Mouse (Mus musculus) lung, postnatal 0 days (tissue): ENCODE results near the gene Aldh4a1. TPM values are rescaled to one million over a fixed set of nuclear protein-coding genes. Genes with fewer than 3 reads are reported as not detected.

ENCODE experiments used
- ATAC-seq: fragments of 200-750 bp; cut with Nextera tagmentation; 2 replicates; pipeline ENCODE4 v1.8.0; 2017; ENCODE audit warnings: moderate library complexity
- DNase-seq: peaks from one replicate; pipeline ENCODE4 v3.0.0-alpha.2; 2016; ENCODE audit warnings: low spot score
- H3K27ac ChIP-seq: fragments of 300-500 bp; sonication (generic); 2 replicates; pipeline ENCODE4 v1.5.1; 2014; ENCODE audit warnings: antibody characterized with exemption, mild to moderate bottlenecking, low read length, mixed read lengths
- H3K27me3 ChIP-seq: fragments of 300-500 bp; sonication (generic); replicated peaks from 2 replicates; pipeline ENCODE4 v1.6.1; 2014; ENCODE audit warnings: low read length, mixed read lengths; ENCODE audit not compliant: insufficient read depth
- H3K36me3 ChIP-seq: fragments of 300-500 bp; sonication (generic); 2 replicates; pipeline ENCODE4 v1.6.1; 2014; ENCODE audit warnings: low read length, mixed read lengths; ENCODE audit not compliant: insufficient read depth
- H3K4me1 ChIP-seq: fragments of 300-500 bp; sonication (generic); 2 replicates; pipeline ENCODE4 v1.6.1; 2014; ENCODE audit warnings: antibody characterized with exemption, low read depth, low read length, mixed read lengths; ENCODE audit not compliant: insufficient read depth
- H3K4me2 ChIP-seq: fragments of 300-500 bp; sonication (generic); replicated peaks from 2 replicates; pipeline ENCODE4 v1.6.1; 2014; ENCODE audit warnings: low read depth, mild to moderate bottlenecking, low read length, moderate library complexity, mixed read lengths
- H3K4me3 ChIP-seq: fragments of 300-500 bp; sonication (generic); 2 replicates; pipeline ENCODE4 v1.5.1; 2014; ENCODE audit warnings: low read depth, low read length
- H3K9ac ChIP-seq: fragments of 300-500 bp; sonication (generic); replicated peaks from 2 replicates; pipeline ENCODE4 v1.6.1; 2014; ENCODE audit warnings: low read depth, mild to moderate bottlenecking
- H3K9me3 ChIP-seq: fragments of 300-500 bp; sonication (generic); 2 replicates; pipeline ENCODE4 v1.6.1; 2016; ENCODE audit warnings: low read length, mixed read lengths
- CTCF ChIP-seq: IDR thresholded peaks from 2 replicates; pipeline ENCODE4 v1.5.1; 2016; ENCODE audit warnings: antibody characterized with exemption, mild to moderate bottlenecking
- EP300 ChIP-seq: IDR thresholded peaks from 2 replicates; pipeline ENCODE4 v1.6.1; 2016; ENCODE audit warnings: antibody characterized with exemption, mild to moderate bottlenecking, control low read depth
- WGBS: fragments of 180-500 bp; shearing (Covaris S2); extraction: QIAGEN DNeasy Blood & Tissue Kit; methylation state at CpG from one replicate; pipeline ENCODE4 v1.1.7; 2014; 5-methylcytosine and 5-hydroxymethylcytosine counted together
- polyA plus RNA-seq: library from polyadenylated mRNA; unstranded; fragments of >200 nt; fragmentation: Nextera tagmentation; extraction: Ambion mirVana; gene quantifications from 2 replicates; pipeline ENCODE4 v1.2.1, GENCODE M21; 2015

Aldh4a1 gene
- polyA plus RNA-seq, 1 experiment from 2014 or later, result 13.4 TPM

- H3K4me2 ChIP-seq, result peak overlapping the region; percentile 75
- no peak overlapping the region for H3K9ac ChIP-seq
- no peak for DNase-seq
- 0 out of 2 replicates have a peak overlapping the region, but pooled peaks have one; percentile 14 for H3K27ac ChIP-seq
- H3K9me3 ChIP-seq, result no peaks in the 10 kb centered on the region
- TF ChIP-seq EP300 (no peak), CTCF (no peak)
- WGBS, result 41% methylated on average over 5 of the region's 5 CpGs
- H3K27me3 ChIP-seq, result no peaks in the 10 kb centered on the region
- H3K36me3 ChIP-seq, result no peaks in the 10 kb centered on the region
- H3K4me1 ChIP-seq, result peaks cover 4% of the 10 kb centered on the region; the same call in 1 of the 2 replicates
- ATAC-seq, result no peak
- no peak overlapping the region for H3K4me3 ChIP-seq
Observed at GRCm38 (mm10) chr4:139624116-139624489, 1.4 kb downstream of the Aldh4a1 start.

- H3K27me3 ChIP-seq, result no peaks in the 10 kb centered on the region
- H3K9me3 ChIP-seq, result no peaks in the 10 kb centered on the region
- H3K4me3 ChIP-seq, result no peak overlapping the region
- peaks cover 4% of the 10 kb centered on the region; the same call in 1 of the 2 replicates for H3K4me1 ChIP-seq
- ATAC-seq (no peak), DNase-seq (peak; percentile 80)
- no peaks in the 10 kb centered on the region for H3K36me3 ChIP-seq
- 51% methylated on average over 10 of the region's 10 CpGs for WGBS
- H3K4me2 ChIP-seq, result peak overlapping the region; percentile 75
- TF ChIP-seq EP300 (no peak), CTCF (no peak)
- no peak overlapping the region for H3K9ac ChIP-seq
- H3K27ac ChIP-seq, result peak overlapping the region; percentile 14; the same call in 1 of the 2 replicates
Observed at GRCm38 (mm10) chr4:139624706-139625105, 2.0 kb downstream of the Aldh4a1 start.

- no peak for TF ChIP-seq CTCF
- no peak for TF ChIP-seq EP300
Observed at GRCm38 (mm10) chr4:139627361-139627760, 4.7 kb downstream of the Aldh4a1 start.

GRCm38 (mm10) chr4:139630171-139630570, 7.5 kb downstream of the Aldh4a1 start:
- H3K36me3 ChIP-seq, result no peaks in the 10 kb centered on the region
- 63% methylated on average over 10 of the region's 10 CpGs for WGBS
- ATAC-seq, result no peak

More at GRCm38 (mm10) chr4:139627361-139627760, 4.7 kb downstream of the Aldh4a1 start:
- Histone ChIP-seq H3K4me2 (no peak overlapping the region), H3K36me3 (no peaks in the 10 kb centered on the region), H3K9me3 (no peaks in the 10 kb centered on the region), H3K27me3 (no peaks in the 10 kb centered on the region), H3K27ac (no peak overlapping the region), H3K9ac (no peak overlapping the region), H3K4me3 (no peak overlapping the region), H3K4me1 (peaks cover 7% of the 10 kb centered on the region; the same call in 1 of the 2 replicates)
- WGBS, result 90% methylated on average over 11 of the region's 11 CpGs
- DNase-seq (no peak), ATAC-seq (no peak)

GRCm38 (mm10) chr4:139631141-139631540, 8.5 kb downstream of the Aldh4a1 start:
- Histone ChIP-seq H3K9me3 (no peaks in the 10 kb centered on the region), H3K36me3 (no peaks in the 10 kb centered on the region), H3K9ac (no peak overlapping the region), H3K4me1 (peaks cover 3% of the 10 kb centered on the region; the same call in 1 of the 2 replicates), H3K27ac (no peak overlapping the region), H3K27me3 (no peaks in the 10 kb centered on the region), H3K4me3 (no peak overlapping the region), H3K4me2 (no peak overlapping the region)
- 37% methylated on average over 5 of the region's 5 CpGs for WGBS
- DNase-seq (no peak), ATAC-seq (no peak)
- no peak for TF ChIP-seq CTCF
- no peak for TF ChIP-seq EP300

More at GRCm38 (mm10) chr4:139630171-139630570, 7.5 kb downstream of the Aldh4a1 start:
- Histone ChIP-seq H3K9ac (no peak overlapping the region), H3K4me3 (no peak overlapping the region), H3K27me3 (no peaks in the 10 kb centered on the region), H3K9me3 (no peaks in the 10 kb centered on the region), H3K4me1 (peaks cover 3% of the 10 kb centered on the region; the same call in 1 of the 2 replicates), H3K27ac (no peak overlapping the region), H3K4me2 (no peak overlapping the region)
- TF ChIP-seq EP300, result no peak
- TF ChIP-seq CTCF, result peak; percentile 28; the same call in 1 of the 2 replicates
- no peak for DNase-seq

GRCm38 (mm10) chr4:139631569-139632253, 9.0 kb downstream of the Aldh4a1 start:
- peaks cover 3% of the 10 kb centered on the region; the same call in 1 of the 2 replicates for H3K4me1 ChIP-seq
- H3K27ac ChIP-seq, result no peak overlapping the region
- DNase-seq, result peak; percentile 34
- H3K9ac ChIP-seq, result no peak overlapping the region
- H3K4me3 ChIP-seq, result no peak overlapping the region
- no peaks in the 10 kb centered on the region for H3K9me3 ChIP-seq
- TF ChIP-seq EP300 (no peak), CTCF (no peak)
- no peaks in the 10 kb centered on the region for H3K36me3 ChIP-seq
- no peaks in the 10 kb centered on the region for H3K27me3 ChIP-seq
- 69% methylated on average over 7 of the region's 7 CpGs for WGBS
- ATAC-seq, result peak; percentile 54
- no peak overlapping the region for H3K4me2 ChIP-seq
